Mouse (Mus musculus): Measurements from ENCODE around the gene Wdr93.

- TF ChIP-seq POLR2A (IDR thresholded peaks at IDR 0.05; ENCODE audit: low read depth, low read length) (no peak), POLR2AphosphoS2 (IDR thresholded peaks at IDR 0.05; ENCODE audit: low read depth, low read length) (no peak), CHD1 (IDR thresholded peaks at IDR 0.05; ENCODE audit: low read depth, low read length) (no peak), HCFC1 (IDR thresholded peaks at IDR 0.05; ENCODE audit: low read depth, low read length) (no peak), ZNF384 (IDR thresholded peaks at IDR 0.05; ENCODE audit: low read depth, low read length) (no peak), CTCF (conservative IDR thresholded peaks at IDR 0.05 in 1 of 2, IDR thresholded peaks at IDR 0.05 in 1 of 2; ENCODE audit: low read depth in 2 of 2, low read length in 2 of 2) (no peak)
Measured at GRCm38 (mm10) chr7:79759766-79760165, 16.8 kb downstream of the Wdr93 start.
